Mouse (Mus musculus) heart, embryonic 11.5 days (tissue): ENCODE data around the gene Ltv1. TPM values are rescaled to one million over a fixed set of nuclear protein-coding genes. Genes with fewer than 3 reads are reported as not detected.

Experiments
- ATAC-seq: fragments of 200-750 bp; cut with Nextera tagmentation; replicated peaks from 2 replicates; pipeline ENCODE4 v1.8.0; 2017; ENCODE audit warnings: moderate library complexity; ENCODE audit not compliant: insufficient number of reproducible peaks, low FRiP score, low TSS enrichment
- H3K27ac ChIP-seq: fragments of 300-500 bp; sonication (generic); 2 replicates; pipeline ENCODE4 v1.5.1; 2014; ENCODE audit warnings: mild to moderate bottlenecking, low read depth, low read length
- H3K27me3 ChIP-seq: fragments of 300-500 bp; sonication (generic); 2 replicates; pipeline ENCODE4 v1.6.1; 2014; ENCODE audit warnings: mild to moderate bottlenecking, low read length, mixed read lengths; ENCODE audit not compliant: control insufficient read depth, insufficient read depth
- H3K36me3 ChIP-seq: fragments of 300-500 bp; sonication (generic); 2 replicates; pipeline ENCODE4 v1.6.1; 2014; ENCODE audit warnings: mild to moderate bottlenecking, low read length, moderate library complexity, mixed read lengths; ENCODE audit not compliant: control insufficient read depth, insufficient read depth
- H3K4me1 ChIP-seq: fragments of 300-500 bp; sonication (generic); 2 replicates; pipeline ENCODE4 v1.6.1; 2014; ENCODE audit warnings: low read length; ENCODE audit not compliant: control insufficient read depth, insufficient read depth
- H3K4me2 ChIP-seq: fragments of 300-500 bp; sonication (generic); 2 replicates; pipeline ENCODE4 v1.6.1; 2014; ENCODE audit warnings: mild to moderate bottlenecking, moderate library complexity
- H3K4me3 ChIP-seq: fragments of 300-500 bp; sonication (generic); 2 replicates; pipeline ENCODE4 v1.5.1; 2014; ENCODE audit warnings: low read depth, low read length
- H3K9ac ChIP-seq: fragments of 300-500 bp; sonication (generic); 2 replicates; pipeline ENCODE4 v1.6.1; 2014; ENCODE audit warnings: mild to moderate bottlenecking, low read depth, low read length, moderate library complexity
- H3K9me3 ChIP-seq: fragments of 300-500 bp; sonication (generic); replicated peaks from 2 replicates; pipeline ENCODE4 v1.6.1; 2016; ENCODE audit warnings: low read length; ENCODE audit not compliant: control insufficient read depth
- WGBS: fragments of 180-500 bp; shearing (Covaris S2); extraction: QIAGEN DNeasy Blood & Tissue Kit; methylation state at CpG from one replicate; pipeline ENCODE4 v1.1.7; 2014; ENCODE audit not compliant: insufficient replicate concordance; 5-methylcytosine and 5-hydroxymethylcytosine counted together
- polyA plus RNA-seq: library from polyadenylated mRNA; unstranded; fragments of >200 nt; fragmentation: Nextera tagmentation; extraction: Ambion mirVana; gene quantifications from 2 replicates; pipeline ENCODE4 v1.2.1, GENCODE M21; 2014

The Ltv1 gene
- polyA plus RNA-seq, 1 experiment from 2014 or later: 60.0 TPM

DNA sequence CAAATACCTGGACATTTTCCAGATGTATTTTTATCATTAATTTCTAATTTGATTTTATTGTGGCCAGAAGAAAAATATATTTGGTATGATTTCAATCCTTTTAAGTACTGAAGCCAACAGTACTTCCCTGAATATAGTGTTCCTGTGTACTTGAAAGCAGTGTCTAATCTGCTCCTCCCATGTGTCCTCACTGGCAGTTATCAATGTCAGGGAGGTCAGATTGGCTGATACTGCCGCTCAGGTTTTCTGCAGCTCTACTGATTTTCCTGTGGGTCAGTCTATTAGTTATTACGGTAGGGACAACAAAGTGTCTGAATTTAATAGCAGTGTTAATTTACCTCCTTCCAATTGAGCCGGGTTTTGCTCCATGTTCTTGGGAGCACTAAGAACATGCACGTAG is 30.9 kb downstream of the Ltv1 start:
- Histone ChIP-seq H3K36me3 (no peaks in the 10 kb centered on the region), H3K27me3 (no peaks in the 10 kb centered on the region), H3K4me2 (no peak overlapping the region), H3K9me3 (no peaks in the 10 kb centered on the region), H3K9ac (no peak overlapping the region), H3K4me3 (no peak overlapping the region), H3K4me1 (0 out of 2 replicates have a peak, but pooled peaks cover 3% of the 10 kb centered on the region), H3K27ac (no peak overlapping the region)
- ATAC-seq: no peak
- 31% methylated on average over 4 of the region's 4 CpGs for WGBS

- Histone ChIP-seq H3K36me3 (no peaks in the 10 kb centered on the region), H3K27me3 (no peaks in the 10 kb centered on the region), H3K4me2 (no peak overlapping the region), H3K9me3 (no peaks in the 10 kb centered on the region), H3K9ac (no peak overlapping the region), H3K4me1 (peaks cover 3% of the 10 kb centered on the region; the same call in 1 of the 2 replicates), H3K27ac (no peak overlapping the region), H3K4me3 (no peak overlapping the region)
- no peak for ATAC-seq
- WGBS: 88% methylated on average over 4 of the region's 4 CpGs
Observed at GRCm38 (mm10) chr10:13160913-13161312, 32.1 kb downstream of the Ltv1 start.

- no peaks in the 10 kb centered on the region for H3K27me3 ChIP-seq
- no peaks in the 10 kb centered on the region for H3K9me3 ChIP-seq
- no peaks in the 10 kb centered on the region; the same call in 1 of the 2 replicates for H3K4me1 ChIP-seq
- no peak for ATAC-seq
- no peak overlapping the region for H3K4me2 ChIP-seq
- no peak overlapping the region for H3K9ac ChIP-seq
- no peak overlapping the region for H3K27ac ChIP-seq
- no peaks in the 10 kb centered on the region for H3K36me3 ChIP-seq
- H3K4me3 ChIP-seq: no peak overlapping the region
- 83% methylated on average over 5 of the region's 5 CpGs for WGBS
Observed at GRCm38 (mm10) chr10:13155377-13155776, 37.6 kb downstream of the Ltv1 start.

- WGBS: 85% methylated on average over 4 of the region's 4 CpGs
- ATAC-seq: no peak
- Histone ChIP-seq H3K9me3 (no peaks in the 10 kb centered on the region), H3K4me2 (no peak overlapping the region), H3K36me3 (no peaks in the 10 kb centered on the region), H3K4me1 (no peaks in the 10 kb centered on the region; the same call in 1 of the 2 replicates), H3K4me3 (no peak overlapping the region), H3K27me3 (no peaks in the 10 kb centered on the region), H3K27ac (no peak overlapping the region), H3K9ac (no peak overlapping the region)
Observed at GRCm38 (mm10) chr10:13152811-13153364, 40.1 kb downstream of the Ltv1 start.

DNA sequence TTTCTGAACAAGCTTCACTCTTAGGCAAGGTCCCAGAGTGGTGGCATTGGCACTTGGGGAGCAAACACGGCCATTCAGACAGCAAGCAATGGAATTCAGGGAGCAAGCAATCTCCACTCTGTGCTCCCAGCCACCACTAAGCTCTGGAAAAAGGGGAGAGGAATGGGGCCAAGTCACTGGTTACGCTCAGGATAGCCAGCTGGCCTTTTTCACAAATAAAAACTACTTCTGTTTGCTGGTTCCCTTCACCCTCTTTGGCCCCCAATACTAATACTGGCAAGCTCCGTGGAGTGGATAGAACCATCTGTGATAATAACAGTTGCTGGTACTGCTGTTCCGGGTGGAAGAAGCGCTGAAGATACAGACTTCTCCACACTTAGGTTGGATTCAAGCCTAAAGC is 41.6 kb downstream of the Ltv1 start:
- no peaks in the 10 kb centered on the region for H3K36me3 ChIP-seq
- WGBS: 71% methylated on average over 5 of the region's 5 CpGs
- H3K4me1 ChIP-seq: no peaks in the 10 kb centered on the region
- ATAC-seq: no peak
- H3K27me3 ChIP-seq: no peaks in the 10 kb centered on the region
- no peak overlapping the region for H3K4me2 ChIP-seq
- H3K9me3 ChIP-seq: no peaks in the 10 kb centered on the region
- no peak overlapping the region for H3K27ac ChIP-seq
- no peak overlapping the region for H3K9ac ChIP-seq
- H3K4me3 ChIP-seq: no peak overlapping the region

GRCm38 (mm10) chr10:13150435-13150834 is 42.5 kb downstream of the Ltv1 start:
- no peaks in the 10 kb centered on the region for H3K27me3 ChIP-seq
- no peak for ATAC-seq
- H3K4me1 ChIP-seq: no peaks in the 10 kb centered on the region
- H3K9ac ChIP-seq: no peak overlapping the region
- no peak overlapping the region for H3K27ac ChIP-seq
- H3K9me3 ChIP-seq: no peaks in the 10 kb centered on the region
- no peak overlapping the region for H3K4me2 ChIP-seq
- H3K4me3 ChIP-seq: no peak overlapping the region
- no peaks in the 10 kb centered on the region for H3K36me3 ChIP-seq
- WGBS: 75% methylated on average over 3 of the region's 3 CpGs

GRCm38 (mm10) chr10:13140434-13140833 is 52.5 kb downstream of the Ltv1 start:
- no peaks in the 10 kb centered on the region for H3K4me1 ChIP-seq
- H3K4me2 ChIP-seq: no peak overlapping the region
- H3K4me3 ChIP-seq: no peak overlapping the region
- 62% methylated on average over 2 of the region's 2 CpGs for WGBS
- ATAC-seq: no peak
- H3K27me3 ChIP-seq: no peaks in the 10 kb centered on the region
- no peaks in the 10 kb centered on the region for H3K9me3 ChIP-seq
- H3K36me3 ChIP-seq: no peaks in the 10 kb centered on the region
- H3K9ac ChIP-seq: no peak overlapping the region
- H3K27ac ChIP-seq: no peak overlapping the region

DNA sequence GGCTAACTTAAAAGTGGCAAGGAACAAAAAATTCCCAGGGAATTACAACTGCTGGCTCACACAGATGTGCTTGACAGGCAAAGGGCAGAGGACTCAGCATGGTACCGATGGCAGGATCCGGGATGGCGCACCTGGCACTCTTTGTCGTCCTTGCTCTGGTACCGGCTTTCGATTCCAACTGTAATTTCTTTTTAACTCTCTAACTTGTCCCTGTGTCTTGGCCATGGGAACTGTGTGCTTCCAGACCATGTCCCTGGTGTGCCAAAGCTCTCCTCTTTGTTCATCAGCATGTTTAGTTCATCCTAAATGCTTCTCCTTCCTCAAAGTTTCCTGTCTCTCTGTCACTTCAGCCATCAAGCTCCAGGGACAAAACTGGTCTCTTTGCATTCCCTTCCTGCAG is 55.1 kb downstream of the Ltv1 start:
- Histone ChIP-seq H3K9me3 (no peaks in the 10 kb centered on the region), H3K4me2 (no peak overlapping the region), H3K36me3 (no peaks in the 10 kb centered on the region), H3K4me3 (no peak overlapping the region), H3K9ac (no peak overlapping the region), H3K27ac (no peak overlapping the region), H3K4me1 (no peaks in the 10 kb centered on the region), H3K27me3 (no peaks in the 10 kb centered on the region)
- WGBS: 93% methylated on average over 6 of the region's 6 CpGs
- no peak for ATAC-seq

GRCm38 (mm10) chr10:13135751-13136150 is 57.2 kb downstream of the Ltv1 start:
- H3K9ac ChIP-seq: no peak overlapping the region

More at GRCm38 (mm10) chr10:13135751-13136150, 57.2 kb downstream of the Ltv1 start:
- WGBS: 82% methylated on average over 7 of the region's 7 CpGs
- no peaks in the 10 kb centered on the region for H3K36me3 ChIP-seq
- ATAC-seq: no peak
- H3K9me3 ChIP-seq: no peaks in the 10 kb centered on the region
- H3K27me3 ChIP-seq: no peaks in the 10 kb centered on the region
- no peak overlapping the region for H3K4me2 ChIP-seq
- H3K27ac ChIP-seq: no peak overlapping the region
- no peaks in the 10 kb centered on the region for H3K4me1 ChIP-seq
- H3K4me3 ChIP-seq: no peak overlapping the region
